ENCODE assay signal across 10 mouse cellular contexts in the genomic region with DNA sequence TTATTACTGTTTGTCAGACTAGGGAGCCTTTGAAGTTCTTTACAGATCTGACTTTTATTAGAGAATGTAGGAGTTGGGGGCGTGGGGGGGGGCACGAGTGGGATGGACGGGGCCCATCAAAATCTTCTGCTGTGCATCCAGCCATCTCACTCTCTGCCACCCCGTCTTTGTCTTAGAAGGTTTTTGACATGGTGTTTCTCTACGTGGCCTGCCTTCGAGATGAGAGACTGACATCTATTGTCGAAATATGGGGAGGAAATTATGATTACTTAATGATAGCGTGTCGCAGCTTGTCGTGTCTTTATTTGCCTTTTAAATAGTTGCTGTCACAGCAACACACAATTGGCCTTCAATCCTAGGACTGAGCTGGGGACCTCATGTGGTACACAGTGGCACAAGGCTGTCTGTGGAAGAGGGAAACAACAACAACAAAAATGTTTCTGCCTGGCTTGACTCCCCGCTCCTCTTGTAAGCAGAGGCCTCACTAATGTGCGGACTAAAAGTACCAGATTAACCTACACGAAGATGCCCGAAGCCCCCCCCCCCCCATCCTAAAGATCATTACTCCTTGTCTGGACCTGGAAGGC. TPM values are rescaled to one million over a fixed set of nuclear protein-coding genes. Genes with fewer than 3 reads are reported as not detected.
DNase-seq lines count a peak whose midpoint lies in the region; ATAC-seq lines count a peak whose summit lies in the region.
"Had no signal": no experiment of that assay in that cellular context is flagged by ENCODE, and none has a peak within 500 bp of the region (broad histone marks: within the 10 kb centered on the region; RNA-seq: fewer than 3 reads in every experiment).

No protein-coding gene starts in this region.

- H3K4me3 ChIP-seq in liver, embryonic 11.5 days (ENCODE audit: low read depth, low read length), result no peak overlapping the region
- no peak overlapping the region for H3K4me3 ChIP-seq in forebrain, embryonic 11.5 days (ENCODE audit: low read depth, low read length)
- no peak overlapping the region for H3K4me3 ChIP-seq in intestine, embryonic 14.5 days (ENCODE audit: low read depth, low read length)
- no peak overlapping the region for H3K4me3 ChIP-seq in midbrain, embryonic 16.5 days (ENCODE audit: low read depth, low read length)
- H3K4me3 ChIP-seq: myocyte had no signal

- H3K4me1 ChIP-seq in liver, embryonic 11.5 days (replicated peaks; ENCODE audit: control insufficient read depth, insufficient read depth, low read length), result peaks cover 6% of the 10 kb centered on the region; the same call in 1 of the 2 replicates
- peaks cover 16% of the 10 kb centered on the region; the same call in 1 of the 2 replicates for H3K4me1 ChIP-seq in forebrain, embryonic 11.5 days (replicated peaks; ENCODE audit: control insufficient read depth, insufficient read depth, low read length)
- H3K4me1 ChIP-seq in intestine, embryonic 14.5 days (replicated peaks; ENCODE audit: control insufficient read depth, insufficient read depth, low read length), result peaks cover 15% of the 10 kb centered on the region
- H3K4me1 ChIP-seq in midbrain, embryonic 16.5 days (ENCODE audit: control insufficient read depth, insufficient read depth, low read length), result peaks cover 17% of the 10 kb centered on the region

- H3K27ac ChIP-seq in liver, embryonic 11.5 days (ENCODE audit: low read depth, low read length), result peak overlapping the region; percentile 39; the same call in 1 of the 2 replicates
- peak overlapping the region; percentile 42 for H3K27ac ChIP-seq in forebrain, embryonic 11.5 days (ENCODE audit: low read depth, low read length)
- peak overlapping the region; percentile 76 for H3K27ac ChIP-seq in intestine, embryonic 14.5 days (ENCODE audit: low read depth)
- H3K27ac ChIP-seq in midbrain, embryonic 16.5 days (ENCODE audit: low read length), result peak overlapping the region; percentile 82

- ATAC-seq in liver, embryonic 11.5 days (replicated peaks; ENCODE audit: low FRiP score), result no peak
- ATAC-seq in forebrain, embryonic 11.5 days (replicated peaks; ENCODE audit: low FRiP score), result no peak
- ATAC-seq in intestine, embryonic 14.5 days (replicated peaks; ENCODE audit: low FRiP score, low TSS enrichment, low read depth), result 0 out of 2 replicates have a peak, but pooled peaks have one; percentile 32
- no peak for ATAC-seq in midbrain, embryonic 16.5 days

- no peak overlapping the region for H3K9ac ChIP-seq in liver, embryonic 11.5 days (ENCODE audit: low read depth, low read length)
- peak overlapping the region; percentile 36 for H3K9ac ChIP-seq in forebrain, embryonic 11.5 days (ENCODE audit: low read length)
- no peak overlapping the region for H3K9ac ChIP-seq in intestine, embryonic 14.5 days (ENCODE audit: low read length)
- peak overlapping the region; percentile 55; the same call in 1 of the 2 replicates for H3K9ac ChIP-seq in midbrain, embryonic 16.5 days (ENCODE audit: low read depth, low read length)

- H3K4me2 ChIP-seq in liver, embryonic 11.5 days, result peak overlapping the region; percentile 54; the same call in 1 of the 2 replicates
- H3K4me2 ChIP-seq in forebrain, embryonic 11.5 days (ENCODE audit: low read depth, low read length, severe bottlenecking), result peak overlapping the region; percentile 41; the same call in 1 of the 2 replicates
- peak overlapping the region; percentile 45 for H3K4me2 ChIP-seq in intestine, embryonic 14.5 days (ENCODE audit: low read length)
- H3K4me2 ChIP-seq in midbrain, embryonic 16.5 days (ENCODE audit: low read length), result peak overlapping the region; percentile 43

- DNase-seq in liver, embryonic 11.5 days (ENCODE audit: low spot score), result no peak
- DNase-seq in liver, result no peak
- no peak for DNase-seq in forebrain, embryonic 11.5 days (ENCODE audit: low spot score)
- no peak for DNase-seq in intestine, embryonic 14.5 days (ENCODE audit: low spot score)
- no peak for DNase-seq in left cerebral cortex, adult 8-10 months (ENCODE audit: low spot score in 2 of 2)
- no peak for DNase-seq in c-Kit-positive CD71-positive TER-119-positive erythroid progenitor cells, embryonic 14.5 days (ENCODE audit: low spot score)
- DNase-seq in urinary bladder, postnatal 36 days (ENCODE audit: low spot score in 2 of 2), result no peak

- H3K36me3 ChIP-seq in liver, embryonic 11.5 days (ENCODE audit: control insufficient read depth, insufficient read depth, low read length), result no peaks in the 10 kb centered on the region
- H3K36me3 ChIP-seq in forebrain, embryonic 11.5 days (ENCODE audit: control insufficient read depth, insufficient read depth, low read length), result no peaks in the 10 kb centered on the region
- no peaks in the 10 kb centered on the region for H3K36me3 ChIP-seq in intestine, embryonic 14.5 days (ENCODE audit: control insufficient read depth, insufficient read depth, low read length)
- no peaks in the 10 kb centered on the region for H3K36me3 ChIP-seq in midbrain, embryonic 16.5 days (ENCODE audit: control insufficient read depth, insufficient read depth, low read length)

- WGBS in liver, embryonic 11.5 days, result 50% methylated on average over 14 of the region's 14 CpGs
- 54% methylated on average over 14 of the region's 14 CpGs for WGBS in forebrain, embryonic 11.5 days
- 24% methylated on average over 14 of the region's 14 CpGs for WGBS in intestine, embryonic 14.5 days
- 32% methylated on average over 14 of the region's 14 CpGs for WGBS in midbrain, embryonic 16.5 days

- no peaks in the 10 kb centered on the region for H3K27me3 ChIP-seq in liver, embryonic 11.5 days (replicated peaks; ENCODE audit: control insufficient read depth, insufficient read depth, low read length)
- H3K27me3 ChIP-seq in forebrain, embryonic 11.5 days (ENCODE audit: control insufficient read depth, insufficient read depth, low read length), result no peaks in the 10 kb centered on the region
- H3K27me3 ChIP-seq in intestine, embryonic 14.5 days (replicated peaks; ENCODE audit: control insufficient read depth, insufficient read depth, low read length), result no peaks in the 10 kb centered on the region
- no peaks in the 10 kb centered on the region for H3K27me3 ChIP-seq in midbrain, embryonic 16.5 days (ENCODE audit: control insufficient read depth, insufficient read depth, low read depth, low read length)
- H3K27me3 ChIP-seq: Patski had no signal

- no peaks in the 10 kb centered on the region for H3K9me3 ChIP-seq in liver, embryonic 11.5 days (ENCODE audit: control insufficient read depth, low read length)
- H3K9me3 ChIP-seq in forebrain, embryonic 11.5 days (ENCODE audit: control insufficient read depth, low read length), result no peaks in the 10 kb centered on the region
- no peaks in the 10 kb centered on the region for H3K9me3 ChIP-seq in intestine, embryonic 14.5 days (ENCODE audit: control insufficient read depth, low read length)
- no peaks in the 10 kb centered on the region for H3K9me3 ChIP-seq in midbrain, embryonic 16.5 days (replicated peaks; ENCODE audit: control insufficient read depth, low read length, poor library complexity, severe bottlenecking)

RNA-seq across cellular contexts. Expression of gene Ubash3b, which starts 51.5 kb away (rescaled TPM):
- 13.4 and 18.1 TPM in 2 replicates for polyA plus RNA-seq in liver, embryonic 11.5 days (2014; fragmentation: Nextera tagmentation; extraction: Ambion mirVana)
- 7.4 and 8.3 TPM in 2 replicates for polyA plus RNA-seq in forebrain, embryonic 11.5 days (2014; fragmentation: Nextera tagmentation; extraction: Ambion mirVana)
- 5.5 and 5.6 TPM in 2 replicates for polyA plus RNA-seq in intestine, embryonic 14.5 days (2014; fragmentation: Nextera tagmentation; extraction: Ambion mirVana)
- 23.2 and 24.2 TPM in 2 replicates for polyA plus RNA-seq in midbrain, embryonic 16.5 days (2015; fragmentation: Nextera tagmentation; extraction: Ambion mirVana)
- 10 to 100 TPM; 19.9 to 23.9 (median 21.7) TPM for total RNA-seq in left cerebral cortex, adult 8-10 months (2022)

Comparison
In these comparisons a context has a peak if more than half of its experiments do, and no peak if none do; other contexts are left out.
1. H3K9ac ChIP-seq: peak in forebrain, embryonic 11.5 days (single experiment) and midbrain, embryonic 16.5 days (single experiment); none in liver, embryonic 11.5 days (single experiment) and intestine, embryonic 14.5 days (single experiment).
2. Peak in every context shown above with its lines, with median percentiles within 50 percentile points of each other: H3K27ac ChIP-seq and H3K4me2 ChIP-seq.